Mouse (Mus musculus): ENCODE measurements at regions not wholly inside any gene's neighbourhood (a gene's known extent, or its start where the extent isn't known, plus 50 kb on each side); places are given as distances from the start of the nearest gene placed in this dataset.

- DNase-seq: no peak
These were observed 94.1 kb upstream of the Myocd start for GRCm38 (mm10) chr11:65363846-65364245.

- no peak for DNase-seq
These were observed 90.9 kb upstream of the Myocd start for GRCm38 (mm10) chr11:65360729-65361128.

DNA sequence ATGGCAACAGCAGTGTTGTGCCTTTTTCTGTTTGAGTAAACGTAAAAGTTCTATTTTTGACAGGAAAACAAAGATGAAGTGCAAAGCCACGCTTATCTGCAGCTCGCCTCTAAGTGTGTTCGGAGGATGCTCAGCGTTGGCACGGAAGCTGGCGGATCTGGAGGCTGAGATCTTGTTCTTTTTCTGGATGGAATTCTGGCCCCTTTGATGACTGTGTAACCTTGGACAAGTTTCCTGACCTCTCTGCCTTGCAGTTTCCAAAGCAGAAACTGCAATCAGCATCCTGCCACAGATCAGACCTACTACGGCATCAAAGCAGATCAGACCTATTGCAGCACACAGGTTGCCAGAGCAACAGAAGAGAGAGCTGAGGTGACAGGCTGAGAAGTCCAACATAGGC is 89.1 kb upstream of the Myocd start:
- no peak for DNase-seq

DNA sequence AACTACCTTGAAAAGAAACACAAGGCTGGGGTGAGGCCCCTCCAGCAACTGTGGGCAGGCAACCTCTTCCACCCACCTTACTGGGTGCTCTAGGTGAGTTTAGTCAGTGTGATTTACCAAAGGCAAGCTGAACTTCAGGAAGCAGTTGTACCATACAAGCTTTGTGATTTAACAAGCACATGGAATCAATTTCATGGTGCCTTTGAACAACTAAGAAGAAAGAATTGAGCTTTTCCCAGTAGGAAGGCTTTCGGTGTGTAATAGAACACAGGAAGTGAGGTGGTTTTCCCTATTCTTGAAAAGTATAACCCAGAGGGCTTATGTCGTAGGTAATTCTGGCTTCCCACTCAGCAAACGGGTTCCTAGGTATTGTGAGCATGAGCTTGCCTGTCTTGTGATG is 82.7 kb upstream of the Myocd start:
- no peak for DNase-seq

DNA sequence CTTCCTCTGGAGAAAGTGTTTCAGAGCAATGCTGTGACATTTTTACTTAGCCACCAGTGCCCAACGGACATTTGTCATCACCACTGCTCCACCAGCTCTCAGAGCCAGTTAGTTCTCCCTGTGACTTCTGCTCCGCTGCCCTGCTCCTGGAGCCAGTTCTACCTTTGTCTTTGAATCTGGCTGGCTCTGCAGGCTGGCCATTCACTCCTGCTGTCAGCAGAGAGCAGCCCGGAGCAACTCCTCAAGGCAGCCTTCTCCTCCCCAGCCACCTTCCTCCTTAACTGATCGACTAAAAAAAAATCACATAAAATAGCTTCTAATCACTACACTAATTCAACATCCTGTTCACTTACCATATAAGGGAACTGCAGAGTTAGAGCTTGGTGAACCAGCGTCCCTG is 79.2 kb upstream of the Myocd start:
- DNase-seq: no peak

DNA sequence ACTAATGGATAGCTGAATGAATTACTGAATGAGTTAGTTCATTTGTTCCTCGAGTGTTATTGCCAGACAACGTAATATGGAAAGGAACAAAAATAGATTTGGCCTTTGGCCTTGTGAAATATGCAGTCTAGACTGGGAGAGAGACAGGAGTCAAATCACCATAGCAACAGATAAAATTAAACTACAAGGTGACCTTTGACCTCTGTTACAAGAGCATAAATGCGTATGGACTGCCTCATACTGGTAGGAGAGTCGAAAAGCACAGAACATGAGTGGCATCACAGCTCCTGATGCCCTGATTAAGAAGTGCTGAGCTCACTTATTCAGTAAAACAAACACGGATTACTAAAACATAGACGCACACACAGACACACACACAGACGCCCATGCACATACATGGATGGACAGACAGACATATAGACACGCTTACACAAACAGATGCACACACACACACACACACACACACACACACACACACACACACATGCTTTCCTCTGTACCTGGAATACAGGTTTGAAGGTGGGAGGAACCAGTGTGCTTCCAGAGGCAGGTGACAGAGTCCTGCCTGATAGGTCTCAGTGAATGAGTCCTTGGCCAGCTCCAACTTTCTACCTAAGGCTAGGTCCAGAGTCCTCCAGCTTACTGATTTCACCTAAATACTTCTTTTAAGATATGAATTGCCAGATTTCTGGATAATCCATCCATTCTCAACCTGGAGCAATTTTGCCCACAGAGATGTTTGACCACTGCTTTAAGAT is 72.1 kb upstream of the Myocd start:
- no peak for DNase-seq

DNA sequence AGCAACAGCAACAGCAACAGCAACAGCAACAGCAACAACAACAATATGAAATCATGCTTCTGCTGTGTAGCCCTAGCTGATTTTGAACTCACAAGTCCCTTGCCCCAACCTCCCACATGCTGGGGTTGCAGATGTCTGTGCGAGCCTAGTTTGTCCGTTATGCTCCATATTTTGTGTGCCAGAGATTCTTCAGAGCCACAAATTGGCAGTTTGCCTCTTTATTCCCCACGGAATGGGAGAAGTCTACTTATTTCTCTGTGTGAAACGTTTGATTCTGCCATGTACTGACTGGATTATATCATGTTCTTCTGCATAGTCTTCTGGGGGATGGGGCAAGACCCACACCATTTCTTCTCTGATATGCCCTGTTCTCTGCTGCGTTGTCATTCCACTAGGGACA is 64.5 kb upstream of the Myocd start:
- DNase-seq: no peak

- DNase-seq: no peak
These were observed 63.3 kb upstream of the Myocd start for GRCm38 (mm10) chr11:65333101-65333500.

DNA sequence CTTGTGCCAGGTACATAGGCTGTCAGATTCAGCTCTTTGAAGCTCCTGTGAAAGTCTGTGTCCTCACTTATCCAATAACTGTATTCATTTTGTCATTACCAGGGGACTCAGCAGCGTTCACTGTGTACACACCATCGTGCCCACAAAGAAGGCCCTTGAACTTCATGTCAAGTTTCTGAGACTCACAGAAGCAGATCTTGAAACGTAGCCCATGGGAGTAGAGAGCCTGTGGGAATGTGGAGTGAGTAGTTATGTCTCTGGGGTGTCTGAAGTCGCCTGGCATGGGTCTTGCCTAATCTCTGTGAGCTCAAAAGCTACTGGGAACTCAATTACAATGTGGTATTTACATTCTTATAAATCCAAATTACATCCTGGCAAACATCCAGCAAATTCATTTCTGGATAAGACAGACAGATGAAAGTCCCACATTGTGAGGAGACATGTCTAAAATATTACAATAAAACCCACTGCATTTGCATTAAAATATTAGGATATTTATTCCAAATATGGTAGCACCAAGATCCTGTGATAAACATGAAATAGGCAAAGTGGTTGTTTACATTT is 53.2 kb upstream of the Myocd start:
- DNase-seq: no peak
